Mouse (Mus musculus): ENCODE measurements around the gene Gnat1. TPM values are rescaled to one million over a fixed set of nuclear protein-coding genes. Genes with fewer than 3 reads are reported as not detected.
A peak's percentile ranks its signal among the peaks of the same experiment; 100 is the strongest.

Gene Gnat1
- polyA plus RNA-seq, 1 experiment from 2014 or later: 0.53 TPM

DNA sequence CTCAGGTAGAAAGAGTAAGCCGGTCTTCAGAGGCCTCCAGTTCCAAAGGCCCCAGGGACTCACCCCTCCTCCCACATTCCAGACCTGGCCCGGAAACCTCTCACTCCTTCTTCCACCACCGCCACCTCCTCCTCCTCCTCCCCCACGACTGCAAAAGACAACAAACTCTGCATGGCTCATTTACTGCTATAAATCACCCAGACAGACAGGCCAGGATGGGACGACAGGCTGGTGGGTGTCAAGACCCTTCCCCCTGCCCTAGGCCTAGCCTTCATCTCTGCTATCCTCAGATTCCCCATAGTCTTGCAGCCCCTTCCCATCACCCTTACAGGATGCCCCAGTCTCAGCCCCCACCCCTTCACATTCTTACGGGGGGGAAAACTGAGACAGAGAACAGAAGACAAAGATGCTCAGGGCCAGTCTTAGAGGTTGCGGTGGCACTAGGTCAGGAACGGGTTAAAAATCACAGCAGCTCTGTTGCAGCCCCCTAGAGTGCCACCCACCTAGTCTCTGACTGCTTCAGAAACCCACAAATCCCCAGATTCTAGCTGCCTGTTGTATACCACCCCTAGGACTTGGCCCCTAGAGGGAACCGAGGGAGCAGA is 20.0 kb upstream of the Gnat1 start:
- no peak overlapping the region for H3K4me2 ChIP-seq
- no peaks in the 10 kb centered on the region for H3K27me3 ChIP-seq
- H3K27ac ChIP-seq: peak overlapping the region; percentile 44
- no peak overlapping the region for H3K4me3 ChIP-seq
- no peaks in the 10 kb centered on the region for H3K36me3 ChIP-seq
- no peak overlapping the region for H3K9ac ChIP-seq
- no peaks in the 10 kb centered on the region for H3K9me3 ChIP-seq (replicated peaks)
- WGBS: 26% methylated on average over 9 of the region's 9 CpGs
- no peak for ATAC-seq (replicated peaks; ENCODE audit: insufficient number of reproducible peaks, insufficient read depth, low FRiP score, low read depth)
- H3K4me1 ChIP-seq (replicated peaks): peaks cover 87% of the 10 kb centered on the region

DNA sequence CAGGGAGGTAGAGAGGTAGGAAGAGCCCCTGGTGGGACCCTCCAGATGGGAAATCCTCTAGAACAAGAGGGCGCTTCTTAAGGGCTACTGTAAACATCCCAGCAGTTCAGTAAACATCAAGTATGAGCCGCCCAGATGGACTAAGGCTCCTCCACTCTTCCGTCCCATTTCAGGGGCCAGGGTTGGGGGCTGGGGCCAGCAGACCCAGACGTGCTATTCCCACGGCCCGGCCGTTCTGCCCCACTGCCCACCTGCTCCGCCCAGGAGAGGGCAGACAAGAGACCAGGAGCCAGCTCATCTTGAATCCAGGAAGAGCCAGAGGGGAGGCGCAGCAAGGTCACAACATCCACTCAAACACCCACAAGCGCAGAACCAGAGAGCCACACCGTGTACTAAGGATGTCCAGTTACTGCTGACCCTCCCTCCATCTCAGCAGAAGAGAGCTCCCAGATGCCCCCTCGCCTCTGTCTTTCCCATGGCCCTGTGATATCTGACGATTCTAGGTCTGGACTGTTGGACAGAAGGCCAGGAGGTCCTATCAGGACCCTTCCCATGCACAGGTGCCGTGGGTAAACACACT is 19.2 kb upstream of the Gnat1 start:
- H3K4me3 ChIP-seq: no peak overlapping the region
- ATAC-seq (replicated peaks; ENCODE audit: insufficient number of reproducible peaks, insufficient read depth, low FRiP score, low read depth): no peak
- WGBS: 40% methylated on average over 14 of the region's 14 CpGs
- H3K27ac ChIP-seq: 0 out of 2 replicates have a peak overlapping the region, but pooled peaks have one; percentile 44
- no peak overlapping the region for H3K9ac ChIP-seq
- peaks cover 81% of the 10 kb centered on the region for H3K4me1 ChIP-seq (replicated peaks)
- no peak overlapping the region for H3K4me2 ChIP-seq
- H3K9me3 ChIP-seq (replicated peaks): no peaks in the 10 kb centered on the region
- no peaks in the 10 kb centered on the region for H3K27me3 ChIP-seq
- H3K36me3 ChIP-seq: no peaks in the 10 kb centered on the region

DNA sequence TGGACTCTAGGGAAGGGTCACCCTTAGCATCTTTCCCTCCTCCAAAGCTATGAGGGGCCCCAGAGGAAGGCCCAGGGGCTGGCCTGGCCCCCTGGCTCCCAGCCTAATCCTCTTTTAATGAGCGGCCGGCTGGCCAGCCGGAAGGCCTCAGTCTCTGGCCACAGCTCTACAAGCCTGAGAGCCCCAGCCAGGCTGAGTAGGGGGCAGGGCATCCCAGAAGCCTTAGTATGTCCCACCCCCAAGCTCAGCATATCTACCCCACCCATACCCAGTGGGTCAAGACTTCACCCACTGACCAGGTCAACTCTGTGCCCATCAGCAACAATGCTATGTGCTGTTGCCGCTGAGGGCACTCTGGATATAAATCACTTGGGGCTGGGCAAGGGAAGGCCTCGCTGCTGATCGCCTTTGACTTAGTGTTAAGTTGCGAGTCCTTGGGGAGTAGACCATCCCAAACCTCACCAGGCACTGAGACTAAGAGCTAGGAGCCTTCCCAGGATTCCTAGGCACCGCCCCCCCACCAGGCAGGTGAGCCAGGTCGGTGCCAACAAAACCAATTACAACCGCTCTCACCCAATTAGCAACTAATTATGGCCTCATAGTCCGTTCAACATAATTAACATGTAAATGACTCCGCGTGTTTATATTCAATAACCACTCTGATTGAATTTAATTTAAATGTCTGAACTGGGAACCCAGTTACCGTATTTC is 18.5 kb upstream of the Gnat1 start:
- Histone ChIP-seq H3K4me2 (no peak overlapping the region), H3K4me3 (no peak overlapping the region), H3K9me3 (replicated peaks) (no peaks in the 10 kb centered on the region), H3K36me3 (no peaks in the 10 kb centered on the region), H3K9ac (no peak overlapping the region), H3K27ac (no peak overlapping the region), H3K4me1 (replicated peaks) (peaks cover 83% of the 10 kb centered on the region), H3K27me3 (no peaks in the 10 kb centered on the region)
- WGBS: 49% methylated on average over 14 of the region's 14 CpGs
- ATAC-seq (replicated peaks; ENCODE audit: insufficient number of reproducible peaks, insufficient read depth, low FRiP score, low read depth): no peak

DNA sequence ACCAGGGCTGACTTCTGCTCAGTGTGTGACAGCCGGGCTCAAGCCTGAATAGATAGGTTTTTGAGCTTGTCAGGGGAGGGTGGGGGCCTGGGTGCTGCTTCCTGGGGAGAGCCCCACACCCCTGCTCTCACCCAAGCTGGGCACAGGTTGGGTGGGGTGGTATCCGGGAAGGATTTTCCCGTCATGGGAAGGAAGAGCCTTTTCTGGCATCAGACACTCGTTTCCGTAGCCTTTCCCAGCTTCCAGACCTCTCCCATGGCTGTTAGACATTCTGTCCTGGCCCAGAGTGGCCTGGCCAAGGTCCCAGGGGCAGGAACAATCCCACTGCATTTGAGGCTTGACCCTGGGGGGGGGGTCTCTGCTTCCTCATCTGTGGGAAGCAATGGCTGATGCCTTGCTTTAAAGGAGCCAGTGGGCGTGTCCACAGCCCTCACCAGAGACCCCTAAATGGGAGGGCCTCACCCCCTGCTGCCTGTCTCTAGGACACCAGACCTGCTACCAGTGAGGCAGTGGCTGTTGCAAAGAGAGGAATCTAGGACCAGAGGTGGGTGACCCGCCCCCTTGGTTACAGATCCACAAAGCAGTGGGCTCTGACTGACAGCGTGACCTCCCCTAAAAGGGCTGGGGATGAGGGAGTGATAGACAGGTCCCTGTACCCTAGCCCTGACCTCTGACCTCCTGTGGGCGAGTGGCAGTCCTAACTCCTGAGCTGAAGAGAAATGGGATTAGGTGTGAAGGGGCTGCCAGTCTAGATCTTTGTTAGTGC is 17.5 kb upstream of the Gnat1 start:
- Histone ChIP-seq H3K4me2 (0 out of 2 replicates have a peak overlapping the region, but pooled peaks have one; percentile 7), H3K4me3 (no peak overlapping the region), H3K27me3 (no peaks in the 10 kb centered on the region), H3K27ac (peak overlapping the region; percentile 37; the same call in 1 of the 2 replicates), H3K9me3 (replicated peaks) (no peaks in the 10 kb centered on the region), H3K9ac (no peak overlapping the region), H3K4me1 (replicated peaks) (peaks cover 80% of the 10 kb centered on the region), H3K36me3 (no peaks in the 10 kb centered on the region)
- WGBS: 62% methylated on average over 9 of the region's 9 CpGs
- ATAC-seq (replicated peaks; ENCODE audit: insufficient number of reproducible peaks, insufficient read depth, low FRiP score, low read depth): no peak

- H3K27ac ChIP-seq: peak overlapping the region; percentile 41
- no peaks in the 10 kb centered on the region for H3K36me3 ChIP-seq
- no peak overlapping the region for H3K4me3 ChIP-seq
- H3K9me3 ChIP-seq (replicated peaks): no peaks in the 10 kb centered on the region
- H3K4me1 ChIP-seq (replicated peaks): peaks cover 72% of the 10 kb centered on the region
- H3K4me2 ChIP-seq: no peak overlapping the region
- no peak overlapping the region for H3K9ac ChIP-seq
- WGBS: 45% methylated on average over 6 of the region's 6 CpGs
- H3K27me3 ChIP-seq: no peaks in the 10 kb centered on the region
- no peak for ATAC-seq (replicated peaks; ENCODE audit: insufficient number of reproducible peaks, insufficient read depth, low FRiP score, low read depth)
Observed at GRCm38 (mm10) chr9:107696106-107696479, 16.6 kb upstream of the Gnat1 start.

DNA sequence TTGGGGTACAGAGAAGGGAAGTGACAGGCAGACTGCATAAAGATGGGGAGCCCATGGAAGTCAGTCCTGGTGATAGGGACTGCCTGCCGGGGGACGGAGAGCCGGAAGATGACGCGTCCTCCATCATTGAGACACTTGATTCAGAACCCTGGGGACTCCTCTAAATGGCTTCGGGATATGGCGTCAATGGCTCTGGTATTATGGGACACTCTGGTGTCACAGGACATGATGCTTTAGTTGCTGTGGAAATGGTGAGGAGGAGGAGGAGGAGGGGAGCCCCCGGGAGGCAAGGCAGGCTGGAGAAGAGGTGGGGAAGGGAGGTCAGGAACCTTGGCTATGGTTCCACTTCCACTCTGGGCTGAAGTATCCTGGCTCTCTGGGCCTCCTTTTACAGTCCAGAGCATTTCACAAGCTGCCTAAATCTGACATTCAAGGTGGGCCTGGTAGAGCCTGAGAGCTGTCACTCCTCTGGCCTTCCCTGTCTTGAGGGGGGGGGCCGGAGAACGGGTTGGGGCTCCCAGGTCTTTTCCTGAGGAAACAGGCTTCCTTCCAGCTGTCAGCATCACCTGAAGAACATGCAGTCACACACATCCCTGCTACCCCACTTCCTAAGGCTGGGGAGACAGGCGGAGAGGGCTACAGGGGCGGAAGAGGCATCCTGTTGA is 16.1 kb upstream of the Gnat1 start:
- H3K36me3 ChIP-seq: no peaks in the 10 kb centered on the region
- H3K9ac ChIP-seq: no peak overlapping the region
- no peaks in the 10 kb centered on the region for H3K9me3 ChIP-seq (replicated peaks)
- ATAC-seq (replicated peaks; ENCODE audit: insufficient number of reproducible peaks, insufficient read depth, low FRiP score, low read depth): no peak
- H3K4me2 ChIP-seq: no peak overlapping the region
- no peak overlapping the region for H3K4me3 ChIP-seq
- WGBS: 76% methylated on average over 12 of the region's 12 CpGs
- H3K27ac ChIP-seq: peak overlapping the region; percentile 41
- H3K27me3 ChIP-seq: no peaks in the 10 kb centered on the region
- H3K4me1 ChIP-seq (replicated peaks): peaks cover 70% of the 10 kb centered on the region

- WGBS: 60% methylated on average over 7 of the region's 7 CpGs
- Histone ChIP-seq H3K9me3 (replicated peaks) (no peaks in the 10 kb centered on the region), H3K4me3 (no peak overlapping the region), H3K9ac (no peak overlapping the region), H3K36me3 (no peaks in the 10 kb centered on the region), H3K27me3 (no peaks in the 10 kb centered on the region), H3K4me2 (no peak overlapping the region), H3K4me1 (replicated peaks) (peaks cover 61% of the 10 kb centered on the region), H3K27ac (no peak overlapping the region)
- ATAC-seq (replicated peaks; ENCODE audit: insufficient number of reproducible peaks, insufficient read depth, low FRiP score, low read depth): no peak
Observed at GRCm38 (mm10) chr9:107694627-107695026, 15.1 kb upstream of the Gnat1 start.

DNA sequence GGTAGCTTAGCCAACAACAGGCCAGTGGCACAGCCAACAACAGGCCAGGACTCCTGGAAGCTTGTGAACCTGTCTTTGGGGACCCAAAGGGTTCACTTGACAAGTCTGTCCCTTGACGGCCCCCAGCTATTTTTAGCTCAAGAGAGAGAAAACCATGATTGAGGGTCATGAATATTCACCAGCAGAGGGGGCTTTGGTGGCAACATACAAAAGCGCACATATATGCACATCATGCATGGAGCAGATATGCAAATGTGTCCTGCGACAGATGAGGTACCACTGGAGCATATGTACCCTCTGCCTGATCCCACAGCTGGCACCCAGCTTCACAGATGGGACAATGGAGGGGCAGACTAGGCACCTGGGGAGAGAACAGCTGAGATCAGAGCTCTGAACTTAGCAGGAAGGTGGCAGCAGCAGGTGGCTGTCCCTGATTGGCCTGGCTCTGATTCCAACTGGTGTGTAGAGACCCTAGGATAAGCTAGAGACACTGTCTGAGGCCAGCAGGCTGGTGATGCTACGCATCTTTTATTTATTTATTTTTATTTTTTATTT is 14.0 kb upstream of the Gnat1 start:
- Histone ChIP-seq H3K36me3 (no peaks in the 10 kb centered on the region), H3K4me1 (replicated peaks) (peaks cover 50% of the 10 kb centered on the region)

DNA sequence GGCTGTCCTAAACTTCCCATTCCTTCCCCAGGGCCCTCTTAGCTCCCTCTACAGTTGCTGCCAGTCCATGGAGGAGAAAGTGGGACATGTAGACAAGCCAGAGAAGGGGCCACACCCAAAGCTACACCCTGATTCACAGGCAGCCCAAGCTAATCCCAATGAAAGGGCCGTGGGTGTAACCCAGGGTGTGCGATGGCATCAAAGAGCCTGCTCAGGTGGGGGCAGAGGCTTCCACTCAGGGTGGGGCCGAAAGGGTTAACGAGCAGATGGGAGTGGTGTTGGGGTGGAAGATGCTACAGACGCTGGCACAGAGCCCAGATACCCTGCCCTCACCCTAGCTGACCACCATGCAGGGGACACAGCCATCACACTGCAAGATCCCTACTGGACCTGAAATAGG is 13.3 kb upstream of the Gnat1 start:
- ATAC-seq (replicated peaks; ENCODE audit: insufficient number of reproducible peaks, insufficient read depth, low FRiP score, low read depth): no peak
- no peak overlapping the region for H3K4me3 ChIP-seq
- no peak overlapping the region for H3K27ac ChIP-seq
- H3K9ac ChIP-seq: no peak overlapping the region
- WGBS: 75% methylated on average over 5 of the region's 5 CpGs
- H3K4me2 ChIP-seq: no peak overlapping the region
- H3K36me3 ChIP-seq: no peaks in the 10 kb centered on the region
- H3K27me3 ChIP-seq: no peaks in the 10 kb centered on the region
- no peaks in the 10 kb centered on the region for H3K9me3 ChIP-seq (replicated peaks)
- peaks cover 42% of the 10 kb centered on the region for H3K4me1 ChIP-seq (replicated peaks)

More for the DNA sequence above, 14.0 kb upstream of the Gnat1 start:
- H3K4me3 ChIP-seq: no peak overlapping the region
- no peak overlapping the region for H3K27ac ChIP-seq
- H3K9ac ChIP-seq: no peak overlapping the region
- 59% methylated on average over 4 of the region's 4 CpGs for WGBS
- no peaks in the 10 kb centered on the region for H3K27me3 ChIP-seq
- no peak for ATAC-seq (replicated peaks; ENCODE audit: insufficient number of reproducible peaks, insufficient read depth, low FRiP score, low read depth)
- H3K4me2 ChIP-seq: no peak overlapping the region
- H3K9me3 ChIP-seq (replicated peaks): no peaks in the 10 kb centered on the region

DNA sequence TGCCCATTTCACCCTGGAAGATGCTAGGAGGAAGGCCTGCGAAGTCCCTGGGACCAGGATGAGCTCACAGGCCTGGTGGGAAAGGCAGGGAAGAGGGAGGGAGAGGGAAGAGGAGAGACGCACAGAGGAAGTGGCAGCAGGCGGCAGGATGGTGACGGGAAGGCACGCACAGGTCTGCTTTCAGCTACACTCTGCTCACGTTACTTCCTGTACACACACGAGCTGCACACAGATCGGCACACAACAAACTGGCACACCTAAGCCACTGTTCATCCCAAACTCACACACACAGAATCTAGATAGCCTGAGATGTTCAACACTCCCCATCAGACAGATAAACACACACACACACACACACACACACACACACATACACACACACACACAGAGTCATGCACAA is 10.9 kb upstream of the Gnat1 start:
- H3K27ac ChIP-seq: no peak overlapping the region
- H3K4me1 ChIP-seq (replicated peaks): peaks cover 31% of the 10 kb centered on the region
- no peak for ATAC-seq (replicated peaks; ENCODE audit: insufficient number of reproducible peaks, insufficient read depth, low FRiP score, low read depth)
- H3K4me3 ChIP-seq: no peak overlapping the region
- WGBS: 77% methylated on average over 8 of the region's 8 CpGs
- no peaks in the 10 kb centered on the region for H3K9me3 ChIP-seq (replicated peaks)
- no peak overlapping the region for H3K9ac ChIP-seq
- no peaks in the 10 kb centered on the region for H3K27me3 ChIP-seq
- no peak overlapping the region for H3K4me2 ChIP-seq
- no peaks in the 10 kb centered on the region for H3K36me3 ChIP-seq

- Histone ChIP-seq H3K9ac (no peak overlapping the region), H3K36me3 (no peaks in the 10 kb centered on the region), H3K4me2 (no peak overlapping the region), H3K4me1 (replicated peaks) (peaks cover 20% of the 10 kb centered on the region), H3K27ac (no peak overlapping the region), H3K27me3 (no peaks in the 10 kb centered on the region), H3K9me3 (replicated peaks) (no peaks in the 10 kb centered on the region), H3K4me3 (no peak overlapping the region)
- 67% methylated on average over 7 of the region's 7 CpGs for WGBS
- no peak for ATAC-seq (replicated peaks; ENCODE audit: insufficient number of reproducible peaks, insufficient read depth, low FRiP score, low read depth)
Observed at GRCm38 (mm10) chr9:107688939-107689338, 9.4 kb upstream of the Gnat1 start.
